Mouse (Mus musculus) stomach, postnatal 0 days (tissue): ENCODE measurements at regions not wholly inside any gene's neighbourhood (a gene's known extent, or its start where the extent isn't known, plus 50 kb on each side); places are given as distances from the start of the nearest gene placed in this dataset.
A peak's percentile ranks its signal among the peaks of the same experiment; 100 is the strongest.

Source experiments
- ATAC-seq: fragments of 200-750 bp; cut with Nextera tagmentation; 2 replicates; pipeline ENCODE4 v1.8.0; 2017; ENCODE audit not compliant: low FRiP score, low TSS enrichment
- DNase-seq: peaks from one replicate; pipeline ENCODE4 v3.0.0-alpha.2; 2016; ENCODE audit warnings: low spot score
- H3K27ac ChIP-seq: fragments of 300-500 bp; sonication (generic); replicated peaks from 2 replicates; pipeline ENCODE4 v1.5.1; 2014; ENCODE audit warnings: mild to moderate bottlenecking, control low read depth
- H3K27me3 ChIP-seq: fragments of 300-500 bp; sonication (generic); 2 replicates; pipeline ENCODE4 v1.6.1; 2014; ENCODE audit warnings: low read length; ENCODE audit not compliant: control insufficient read depth, insufficient read depth
- H3K36me3 ChIP-seq: fragments of 300-500 bp; sonication (generic); 2 replicates; pipeline ENCODE4 v1.6.1; 2014; ENCODE audit warnings: low read length, mixed read lengths; ENCODE audit not compliant: control insufficient read depth, insufficient read depth
- H3K4me1 ChIP-seq: fragments of 300-500 bp; sonication (generic); replicated peaks from 2 replicates; pipeline ENCODE4 v1.6.1; 2014; ENCODE audit warnings: antibody characterized with exemption; ENCODE audit not compliant: control insufficient read depth, insufficient read depth
- H3K4me2 ChIP-seq: fragments of 300-500 bp; sonication (generic); replicated peaks from 2 replicates; pipeline ENCODE4 v1.6.1; 2014; ENCODE audit warnings: low read depth, mild to moderate bottlenecking, control low read depth, moderate library complexity
- H3K4me3 ChIP-seq: fragments of 300-500 bp; sonication (generic); 2 replicates; pipeline ENCODE4 v1.5.1; 2014; ENCODE audit warnings: low read depth, low read length, control low read depth
- H3K9ac ChIP-seq: fragments of 300-500 bp; sonication (generic); 2 replicates; pipeline ENCODE4 v1.6.1; 2014; ENCODE audit warnings: mild to moderate bottlenecking, low read length, control low read depth, mixed read lengths
- H3K9me3 ChIP-seq: fragments of 300-500 bp; sonication (generic); 2 replicates; pipeline ENCODE4 v1.6.1; 2016; ENCODE audit warnings: low read length; ENCODE audit not compliant: control insufficient read depth
- CTCF ChIP-seq: IDR thresholded peaks from 2 replicates; pipeline ENCODE4 v1.5.1; 2016; ENCODE audit warnings: antibody characterized with exemption, low read depth, mild to moderate bottlenecking, moderate library complexity
- EP300 ChIP-seq: optimal IDR thresholded peaks from 2 replicates; pipeline ENCODE3; 2016; ENCODE audit warnings: antibody characterized with exemption
- WGBS: fragments of 180-500 bp; shearing (Covaris S2); extraction: QIAGEN DNeasy Blood & Tissue Kit; methylation state at CpG from one replicate; pipeline ENCODE4 v1.1.7; 2014; 5-methylcytosine and 5-hydroxymethylcytosine counted together

DNA sequence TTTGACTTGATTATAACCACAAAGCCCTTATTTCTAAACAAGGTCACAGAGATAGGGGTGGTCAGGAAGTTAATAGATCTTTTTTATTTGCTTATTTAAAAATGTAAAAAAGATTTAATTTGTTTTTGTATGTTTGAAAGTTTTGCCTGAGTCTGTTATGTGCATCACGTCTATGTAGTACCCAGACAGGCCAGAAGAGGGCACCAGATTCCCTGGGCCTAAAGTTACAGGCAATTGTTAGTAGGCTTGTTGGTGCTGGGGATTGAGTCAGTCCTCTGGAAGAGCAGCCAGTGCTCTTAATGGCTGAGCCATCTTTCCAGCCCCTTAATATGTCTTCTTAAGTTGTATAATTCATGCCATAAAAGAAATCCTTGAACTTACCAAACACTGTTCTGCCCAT is 211.5 kb upstream of the 1700012A03Rik start:
- WGBS: 57% methylated on average over 1 of the region's 1 CpGs
- no peaks in the 10 kb centered on the region for H3K27me3 ChIP-seq
- DNase-seq: no peak

DNA sequence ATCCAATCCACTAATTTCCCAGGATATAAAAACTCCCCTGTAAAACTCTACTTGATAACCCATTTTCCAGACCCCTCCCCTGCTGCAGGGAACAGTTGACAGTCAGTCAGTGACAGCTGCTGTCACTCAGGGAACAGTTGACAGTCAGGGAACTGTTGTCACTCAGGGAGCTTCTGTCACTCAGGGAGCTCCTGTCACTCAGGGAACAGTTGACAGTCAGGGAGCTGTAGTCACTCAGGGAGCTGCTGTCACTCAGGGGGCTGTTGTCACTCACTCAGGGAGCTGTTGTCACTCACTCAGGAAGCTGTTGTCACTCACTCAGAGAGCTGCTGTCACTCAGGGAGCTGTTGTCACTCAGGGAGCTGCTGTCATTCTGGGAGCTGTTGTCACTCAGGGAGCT is 214.3 kb upstream of the 1700012A03Rik start:
- no peaks in the 10 kb centered on the region for H3K4me1 ChIP-seq
- H3K27me3 ChIP-seq: no peaks in the 10 kb centered on the region
- DNase-seq (no peak), ATAC-seq (no peak)
- TF ChIP-seq EP300: no peak
- H3K4me2 ChIP-seq: no peak overlapping the region
- H3K9ac ChIP-seq: no peak overlapping the region
- no peak overlapping the region for H3K4me3 ChIP-seq
- H3K9me3 ChIP-seq: no peaks in the 10 kb centered on the region
- no peaks in the 10 kb centered on the region for H3K36me3 ChIP-seq
- no peak overlapping the region for H3K27ac ChIP-seq

More for the DNA sequence above, 211.5 kb upstream of the 1700012A03Rik start:
- no peak overlapping the region for H3K9ac ChIP-seq
- no peaks in the 10 kb centered on the region for H3K9me3 ChIP-seq
- ATAC-seq: no peak
- TF ChIP-seq EP300 (no peak), CTCF (peak; percentile 61)
- H3K36me3 ChIP-seq: no peaks in the 10 kb centered on the region
- no peak overlapping the region for H3K4me3 ChIP-seq
- H3K27ac ChIP-seq: no peak overlapping the region
- H3K4me2 ChIP-seq: no peak overlapping the region
- H3K4me1 ChIP-seq: no peaks in the 10 kb centered on the region

DNA sequence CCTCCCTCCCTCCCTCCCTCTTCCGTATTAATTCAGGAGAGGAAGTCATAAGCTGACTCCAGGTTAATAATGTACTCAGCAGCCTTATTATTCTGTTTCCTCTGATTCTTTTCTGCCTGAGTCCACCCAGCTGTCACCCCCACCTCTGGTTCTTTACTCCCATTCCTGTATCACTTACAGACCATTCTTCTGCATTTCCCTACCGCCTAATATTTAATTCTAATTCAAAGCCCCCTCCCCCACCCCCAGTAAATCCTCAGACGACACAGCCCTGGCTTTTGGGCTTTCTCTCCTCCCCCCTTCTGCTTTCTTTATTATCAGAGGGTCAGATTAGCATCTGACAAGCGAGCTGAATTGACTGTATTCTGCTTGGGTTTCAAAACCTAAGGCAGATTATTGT is 215.5 kb upstream of the 1700012A03Rik start:
- Histone ChIP-seq H3K27ac (no peak overlapping the region), H3K4me1 (no peaks in the 10 kb centered on the region), H3K9ac (no peak overlapping the region), H3K36me3 (no peaks in the 10 kb centered on the region), H3K9me3 (no peaks in the 10 kb centered on the region), H3K27me3 (no peaks in the 10 kb centered on the region), H3K4me3 (no peak overlapping the region), H3K4me2 (no peak overlapping the region)
- 15% methylated on average over 3 of the region's 4 CpGs for WGBS
- ATAC-seq: no peak
- DNase-seq: no peak
- TF ChIP-seq CTCF (no peak), EP300 (no peak)

DNA sequence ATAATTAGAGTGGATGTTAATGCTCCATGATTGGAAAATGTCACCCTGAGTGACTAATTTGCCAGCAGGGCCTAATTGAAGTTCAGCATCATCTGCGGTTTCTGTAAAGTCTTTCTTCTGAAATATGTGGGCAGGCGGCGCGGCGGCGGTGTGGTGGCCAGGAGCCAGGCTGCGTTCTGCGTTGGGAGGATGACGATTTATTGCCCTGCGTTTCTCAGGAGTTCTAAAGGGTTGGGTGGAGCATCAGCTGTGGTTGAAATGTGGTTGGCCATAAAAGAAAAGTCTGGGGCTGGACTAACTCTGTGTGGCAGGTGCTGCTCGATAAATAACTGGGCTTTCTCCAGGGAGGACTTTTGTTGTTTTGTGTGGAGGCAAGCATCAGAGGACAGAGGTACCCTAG is 219.4 kb upstream of the 1700012A03Rik start:
- Histone ChIP-seq H3K9me3 (no peaks in the 10 kb centered on the region), H3K4me3 (no peak overlapping the region), H3K9ac (no peak overlapping the region), H3K36me3 (no peaks in the 10 kb centered on the region), H3K27me3 (no peaks in the 10 kb centered on the region), H3K27ac (no peak overlapping the region), H3K4me1 (no peaks in the 10 kb centered on the region), H3K4me2 (no peak overlapping the region)
- TF ChIP-seq CTCF: no peak
- no peak for TF ChIP-seq EP300
- ATAC-seq (no peak), DNase-seq (no peak)
- 64% methylated on average over 11 of the region's 11 CpGs for WGBS

DNA sequence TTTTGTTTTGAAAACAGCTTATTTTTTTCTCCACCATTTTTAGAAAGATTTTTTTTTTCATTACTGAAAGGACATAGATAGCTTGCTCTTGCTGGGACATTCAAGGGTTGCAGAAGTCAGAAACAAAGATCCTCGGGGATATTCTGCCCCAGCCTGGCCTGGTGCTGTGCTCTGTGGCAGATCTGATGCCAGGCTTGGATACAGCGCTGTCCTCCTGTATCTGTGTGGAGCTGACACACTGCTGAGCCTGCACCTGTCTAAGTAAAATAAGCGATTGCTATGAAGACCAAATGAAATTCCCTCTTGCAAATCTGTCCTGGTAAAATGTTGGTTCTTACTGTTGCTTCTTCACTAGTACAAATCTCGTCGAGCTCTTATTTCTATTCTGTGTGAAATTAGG is 226.4 kb upstream of the 1700012A03Rik start:
- Histone ChIP-seq H3K27ac (no peak overlapping the region), H3K9ac (no peak overlapping the region), H3K36me3 (no peaks in the 10 kb centered on the region), H3K4me3 (no peak overlapping the region), H3K27me3 (no peaks in the 10 kb centered on the region), H3K4me2 (no peak overlapping the region), H3K9me3 (no peaks in the 10 kb centered on the region), H3K4me1 (no peaks in the 10 kb centered on the region)
- WGBS: 86% methylated on average over 5 of the region's 5 CpGs
- ATAC-seq (no peak), DNase-seq (no peak)
- TF ChIP-seq CTCF (no peak), EP300 (no peak)

DNA sequence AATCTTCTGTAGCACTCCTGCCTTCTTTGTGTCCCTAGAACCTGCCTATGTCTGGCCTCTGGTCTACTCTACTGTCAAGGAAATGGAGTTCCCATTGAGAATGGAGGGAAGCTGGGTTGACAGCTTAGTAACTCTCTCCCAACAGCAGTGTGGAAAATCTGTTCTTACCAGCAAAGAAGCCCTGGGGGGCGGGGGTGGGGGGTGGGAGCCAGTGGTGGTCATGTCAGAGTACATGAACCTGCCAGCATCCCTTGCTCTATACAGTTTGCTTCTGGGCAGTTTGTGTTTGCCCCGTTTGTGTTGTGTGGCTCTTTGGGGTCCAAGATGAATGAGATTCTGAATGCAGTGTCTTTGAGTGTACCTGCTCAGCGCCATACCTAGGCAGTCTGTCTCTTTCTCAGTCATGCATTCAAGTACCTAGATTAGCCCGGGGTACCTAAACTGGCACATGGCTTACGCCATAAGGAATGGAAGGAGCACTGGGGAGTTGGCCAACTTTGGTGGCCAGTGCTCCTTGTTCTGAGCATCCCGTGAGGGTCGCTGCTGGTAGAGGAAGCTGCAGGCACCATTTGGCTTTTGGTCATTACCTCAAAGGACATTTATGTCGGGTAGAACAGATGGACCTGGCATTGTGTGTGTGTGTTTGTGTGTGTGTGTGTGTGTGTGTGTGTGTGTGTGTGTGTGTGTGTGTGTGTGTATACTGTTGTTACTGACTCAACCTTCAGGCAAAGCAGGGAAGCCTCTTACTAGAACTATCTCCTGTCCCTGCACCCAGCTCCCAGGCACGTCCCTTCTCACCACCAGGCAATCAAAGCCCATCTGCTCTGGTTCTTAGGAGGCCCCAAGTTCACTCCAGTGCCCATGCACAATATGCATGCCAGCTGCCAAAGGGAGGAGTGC is 227.6 kb upstream of the 1700012A03Rik start:
- WGBS: 76% methylated on average over 9 of the region's 9 CpGs

More for the DNA sequence above, 227.6 kb upstream of the 1700012A03Rik start:
- TF ChIP-seq EP300: no peak
- TF ChIP-seq CTCF: no peak
- Histone ChIP-seq H3K4me1 (no peaks in the 10 kb centered on the region), H3K36me3 (no peaks in the 10 kb centered on the region), H3K4me2 (no peak overlapping the region), H3K9ac (no peak overlapping the region), H3K9me3 (no peaks in the 10 kb centered on the region), H3K27me3 (no peaks in the 10 kb centered on the region), H3K27ac (no peak overlapping the region), H3K4me3 (no peak overlapping the region)
- ATAC-seq: no peak
- DNase-seq: no peak
